Mouse (Mus musculus) mature B cell (primary cell): ENCODE measurements around the gene Pfkfb3.

Source experiments
- in situ Hi-C: fragments of 300-500 bp; cut with MboI; formaldehyde crosslinking; loops from 2 replicates; pipeline ENCODE4 v1.14.3; 2019

Pfkfb3 gene

DNA sequence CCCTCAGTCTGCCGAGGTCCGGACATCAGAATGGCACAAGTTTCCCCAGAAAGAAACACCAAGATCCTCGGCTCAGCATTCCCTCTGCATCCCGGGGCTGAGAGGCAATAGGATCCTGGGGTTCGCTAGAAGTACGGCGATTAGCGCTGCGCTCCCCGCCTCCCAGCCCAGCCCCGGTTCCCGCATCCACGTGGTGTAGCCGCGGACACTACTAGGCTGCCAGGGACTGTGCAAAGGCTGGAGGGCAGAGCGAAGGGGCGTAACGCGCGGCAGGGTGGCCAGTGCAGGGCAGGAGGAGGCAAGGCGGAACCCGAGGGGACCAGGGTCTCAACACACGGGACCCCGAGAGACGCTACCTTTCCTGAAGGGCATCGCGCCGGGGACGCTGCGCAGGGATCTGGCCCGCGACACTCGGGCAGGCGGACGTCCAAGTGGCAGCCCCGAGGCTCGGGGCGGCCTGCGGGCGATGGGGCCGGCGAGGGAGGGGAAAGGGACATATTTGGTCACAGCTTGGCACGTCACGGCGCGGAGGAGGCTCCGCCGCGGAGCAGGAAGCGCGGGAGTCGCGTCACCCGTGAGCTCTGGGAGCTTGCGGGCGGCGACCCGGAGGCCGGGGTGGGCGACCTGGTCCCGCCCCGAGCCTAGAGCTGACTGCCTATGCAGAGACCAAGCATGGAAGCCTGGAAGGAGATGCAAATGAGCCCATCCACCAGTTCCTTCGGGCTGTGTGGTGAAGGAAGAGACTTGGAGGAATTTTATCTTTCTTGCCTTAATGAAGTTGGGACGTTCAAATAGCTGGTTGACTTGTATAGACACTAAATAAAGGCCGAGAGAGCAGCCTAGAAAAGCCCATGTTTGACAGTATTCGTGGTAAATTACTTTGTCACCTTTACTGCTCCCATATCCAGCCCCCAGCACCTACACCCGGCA lies at the start of gene Pfkfb3:
Gene Pfkfb3 (minus strand): TSS at position 607 of the 930 bp plus-strand sequence.
- in situ Hi-C loops = no loop called here

DNA sequence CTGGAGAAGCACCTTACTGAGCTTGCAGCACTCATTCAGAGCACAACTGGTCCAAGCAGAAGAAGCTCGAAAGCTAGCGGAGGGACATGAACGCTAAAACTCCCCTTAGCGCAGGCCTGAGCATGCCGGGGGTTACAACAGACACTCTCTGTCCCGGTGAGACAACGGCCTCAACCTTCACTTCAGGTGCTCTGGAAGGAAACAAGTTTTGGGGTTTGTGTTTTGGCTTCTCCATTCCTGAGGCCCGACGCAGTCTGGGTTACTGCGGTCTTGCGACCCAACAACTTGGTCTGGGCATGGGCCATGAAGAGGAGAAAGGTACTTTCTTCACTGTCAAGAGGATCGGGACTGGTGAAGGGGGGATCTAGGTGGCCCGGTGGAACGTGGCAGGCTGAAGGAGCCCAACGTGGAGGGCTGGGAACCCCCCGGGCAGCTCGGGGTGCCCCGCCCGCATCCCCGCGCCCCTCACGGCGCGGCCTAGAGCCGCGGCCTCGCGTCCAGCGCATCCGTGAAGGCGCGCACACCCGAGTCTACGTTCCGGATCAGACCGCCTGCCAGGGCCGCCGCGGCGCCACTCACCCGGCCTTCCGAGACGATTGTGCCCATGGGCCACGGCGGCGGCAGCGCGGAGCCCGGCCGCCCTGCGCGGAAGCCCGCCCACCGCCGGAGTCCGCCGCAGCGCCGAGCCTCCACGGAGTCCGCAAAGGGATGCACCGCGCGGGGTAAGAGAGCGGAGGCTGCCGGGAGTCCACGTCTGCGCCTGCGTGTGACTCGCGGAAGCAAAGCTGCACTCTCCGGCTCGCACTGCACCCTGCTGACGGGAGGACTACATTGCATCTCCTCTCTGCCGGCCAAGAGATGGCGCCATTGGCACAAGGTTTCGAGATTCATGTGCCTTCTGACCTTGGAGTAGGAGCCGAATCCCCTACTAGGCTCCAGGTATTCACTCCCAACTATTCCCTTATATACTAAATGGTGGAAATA lies 48.9 kb upstream of the Pfkfb3 start:
- in situ Hi-C loops = no loop called here

DNA sequence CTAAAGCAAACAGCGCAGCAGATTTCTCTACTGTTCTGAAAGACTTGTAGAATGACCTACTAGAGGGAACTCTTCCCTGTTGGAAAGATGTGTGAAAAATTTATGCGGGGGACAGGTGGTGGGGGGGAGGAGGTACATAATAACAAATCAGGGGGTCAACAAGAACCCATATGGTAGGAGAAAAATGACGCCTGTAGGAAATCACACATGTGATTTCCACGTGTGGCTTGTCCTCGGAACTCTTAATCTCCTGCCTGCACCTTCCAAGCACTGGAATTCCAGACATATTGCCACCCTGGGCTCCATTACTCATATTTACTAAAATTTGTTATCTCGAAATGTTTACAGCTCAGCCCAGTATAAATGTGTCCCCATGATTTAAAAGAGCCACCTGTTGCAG lies 47.9 kb upstream of the Pfkfb3 start:
- in situ Hi-C loops = no loop called here

DNA sequence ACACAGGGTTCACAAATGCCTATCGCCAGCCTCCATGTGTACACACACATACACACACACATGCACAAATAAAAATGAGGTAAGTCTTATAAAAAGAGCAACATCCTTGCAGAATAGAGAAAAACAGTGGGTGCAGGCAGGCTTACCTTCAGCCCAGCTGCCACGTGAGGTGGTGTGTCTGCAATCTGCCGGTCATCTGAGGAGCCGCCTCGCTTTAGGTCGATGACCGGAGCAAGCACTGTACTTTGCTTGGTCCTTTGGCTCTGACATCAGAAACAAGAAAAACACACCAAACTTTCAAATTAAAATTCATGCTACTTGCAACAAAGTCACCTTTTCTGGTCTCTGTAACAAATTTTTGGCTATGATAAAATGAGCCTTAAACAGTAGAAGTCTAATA lies 44.0 kb upstream of the Pfkfb3 start:
- in situ Hi-C loops = no loop called here

DNA sequence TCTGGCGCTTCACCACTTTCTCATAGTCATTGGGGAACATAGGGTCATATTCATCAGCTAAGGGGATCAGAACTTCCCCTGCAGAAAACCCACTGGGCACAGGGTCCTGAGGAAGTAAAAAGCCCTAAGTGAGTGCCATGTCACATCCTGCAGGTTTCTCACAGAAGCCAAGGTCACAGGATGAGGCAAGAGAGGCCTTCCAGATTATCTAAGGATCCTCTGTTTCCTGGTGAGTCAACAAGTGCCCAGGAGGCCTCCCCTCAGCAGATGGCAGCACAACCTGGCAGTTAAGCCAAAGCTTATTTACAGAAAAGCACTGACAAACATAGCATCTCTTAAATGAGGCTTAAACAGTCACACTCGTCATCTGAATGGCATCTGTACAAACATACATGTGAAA lies 42.8 kb upstream of the Pfkfb3 start:
- in situ Hi-C loops = no loop called here

DNA sequence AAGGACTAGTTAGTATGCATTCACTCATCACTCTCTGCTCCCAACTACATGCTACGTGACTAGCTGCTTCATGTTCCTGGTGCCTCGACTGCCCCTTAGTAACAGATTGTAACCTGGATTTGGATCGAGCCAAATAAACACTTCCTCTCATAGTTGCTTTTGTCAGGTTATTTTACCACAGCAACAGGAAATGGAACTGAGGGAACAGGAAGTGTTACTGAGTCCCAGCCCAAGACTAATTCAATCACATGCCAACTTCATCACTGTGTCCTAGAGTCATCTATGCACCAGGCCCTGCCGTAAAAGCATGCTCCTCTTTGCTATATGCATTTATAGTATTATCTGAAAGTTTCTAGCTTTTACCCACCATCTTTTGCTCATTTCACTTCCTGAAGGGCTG lies 34.1 kb upstream of the Pfkfb3 start:
- in situ Hi-C loops = no loop called here

DNA sequence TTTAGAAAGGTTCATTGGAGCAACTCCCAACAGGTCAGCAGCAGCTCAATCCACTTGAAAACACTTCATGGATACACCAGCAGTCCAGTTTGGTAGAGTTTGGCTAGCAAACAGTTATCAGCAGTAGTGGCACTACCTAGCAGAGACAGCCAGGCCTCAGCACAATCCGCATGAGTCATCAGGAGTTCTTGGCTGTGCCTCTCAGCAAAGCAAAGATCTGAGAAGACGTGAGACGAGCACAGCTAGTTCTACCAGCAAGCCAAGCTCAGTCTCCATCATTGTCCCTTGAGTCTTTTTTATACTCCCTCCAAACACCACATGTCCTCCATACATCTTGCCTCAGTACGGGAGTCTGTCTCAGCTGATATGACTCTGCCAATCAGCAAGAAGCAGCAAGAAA lies 25.5 kb upstream of the Pfkfb3 start:
- in situ Hi-C loops = no loop called here

DNA sequence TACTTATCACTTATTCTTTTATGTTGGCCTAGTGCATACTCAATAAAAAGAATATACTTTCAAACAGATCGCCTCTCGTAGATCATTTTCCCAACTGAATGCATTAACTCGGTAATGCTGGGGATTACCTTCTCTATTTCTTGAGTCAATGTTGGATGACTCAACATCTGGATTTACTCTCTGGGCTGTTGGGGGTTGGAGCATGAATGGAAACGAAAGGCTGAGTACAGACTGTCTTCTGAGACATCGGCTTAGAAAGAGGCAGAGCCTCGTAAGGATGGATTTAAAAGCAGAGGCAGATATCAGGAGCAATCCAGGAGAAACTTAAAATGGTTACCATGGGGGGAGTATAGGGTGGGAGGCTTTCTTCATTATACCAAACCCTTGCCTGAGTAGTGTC lies 24.3 kb upstream of the Pfkfb3 start:
- in situ Hi-C loops = no loop called here

DNA sequence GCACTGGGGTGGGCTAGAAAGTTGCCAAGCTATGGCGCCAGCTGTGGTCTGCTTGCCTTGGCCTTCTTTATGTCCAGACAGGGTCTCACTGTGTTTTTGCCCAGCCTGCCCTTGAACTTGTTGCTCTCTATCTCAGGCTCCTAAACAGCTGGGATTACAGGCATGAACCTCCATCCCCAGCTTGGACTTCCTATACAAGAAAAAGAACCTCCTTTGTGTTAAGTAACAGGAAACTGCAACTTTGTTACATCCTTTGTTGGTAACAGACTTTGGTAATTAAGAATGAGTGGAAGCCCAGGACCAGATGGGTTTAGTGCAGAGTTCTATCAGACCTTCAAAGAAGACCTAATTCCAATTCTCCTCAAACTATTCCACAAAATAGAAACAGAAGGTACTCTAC lies 19.8 kb upstream of the Pfkfb3 start:
- in situ Hi-C loops = no loop called here

DNA sequence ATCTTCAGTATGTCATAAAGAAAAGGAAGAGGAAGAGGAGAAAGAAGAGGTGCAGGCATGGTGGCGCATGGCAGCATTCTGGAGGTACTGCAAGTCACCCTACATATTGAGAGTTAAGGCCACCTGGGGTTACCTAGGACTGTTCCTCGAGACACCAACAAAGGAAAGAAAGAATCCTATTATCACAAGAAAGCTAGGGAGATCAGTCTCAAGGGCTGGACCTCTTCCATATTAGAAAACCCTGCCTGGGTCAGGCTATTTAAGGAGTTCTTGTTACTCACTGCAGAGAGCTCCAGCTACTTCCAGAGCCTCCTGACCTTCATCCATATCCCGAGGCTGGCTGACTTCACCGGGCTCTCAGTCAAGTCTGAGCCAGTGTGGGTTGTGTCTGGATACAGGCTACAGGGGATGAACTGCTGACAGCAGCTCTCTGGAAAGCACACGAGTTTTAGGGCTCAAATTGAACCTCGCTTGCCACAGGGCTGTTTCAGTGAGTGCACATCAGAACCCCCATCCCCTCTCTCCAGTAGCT lies 17.2 kb upstream of the Pfkfb3 start:
- in situ Hi-C loops = no loop called here

DNA sequence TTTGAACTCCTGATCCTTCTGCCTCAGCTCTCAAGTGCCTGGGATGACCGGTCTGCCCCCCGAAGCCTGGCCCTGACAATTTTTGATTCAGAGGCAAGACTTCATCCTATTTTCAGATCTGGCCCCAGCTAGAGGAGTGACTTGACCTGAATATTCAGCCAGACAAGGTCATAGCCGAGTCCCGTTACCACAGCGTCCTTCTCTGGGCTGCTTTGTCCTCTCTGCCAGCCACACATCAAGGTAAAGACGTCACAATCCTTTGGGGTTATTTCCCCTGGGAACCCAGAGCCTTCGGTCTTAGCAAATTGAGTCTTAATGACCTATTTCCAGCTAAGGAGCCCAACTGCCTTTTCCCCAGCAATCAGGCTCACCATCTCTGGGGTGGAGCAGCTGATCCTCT lies 14.6 kb upstream of the Pfkfb3 start:
- in situ Hi-C loops = loop anchor here (10.0 kb wide), 1 partner anchor 234 kb away; no protein-coding TSS in a partner anchor

DNA sequence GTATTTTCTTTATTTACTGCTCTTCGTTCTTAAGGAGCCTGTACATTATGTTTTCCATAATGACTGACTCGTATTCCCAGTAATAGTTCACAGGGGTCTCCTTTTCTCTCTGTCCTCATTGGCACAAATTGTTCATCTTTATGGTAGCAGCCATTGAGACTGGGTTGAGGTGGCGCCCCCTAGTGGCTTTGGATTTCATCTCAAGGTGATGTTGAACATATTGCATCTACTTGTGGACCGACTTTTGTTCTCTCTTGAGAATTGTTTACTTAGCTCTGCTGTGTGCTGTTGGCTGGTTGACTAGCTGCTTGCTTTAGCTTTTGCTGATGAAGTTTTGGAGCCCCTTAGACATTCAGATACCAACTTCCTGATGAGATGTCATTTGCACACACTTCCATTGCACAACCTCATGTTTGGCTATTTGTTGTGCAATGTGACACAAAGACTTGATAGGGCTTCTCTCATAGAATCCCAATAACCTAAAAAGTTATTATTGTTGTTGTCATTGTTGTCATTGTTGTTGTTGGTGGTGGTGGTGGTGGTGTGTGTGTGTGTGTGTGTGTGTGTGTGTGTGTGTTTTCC lies 14.0 kb upstream of the Pfkfb3 start:
- in situ Hi-C loops = loop anchor here (10.0 kb wide), 1 partner anchor 233 kb away; no protein-coding TSS in a partner anchor

DNA sequence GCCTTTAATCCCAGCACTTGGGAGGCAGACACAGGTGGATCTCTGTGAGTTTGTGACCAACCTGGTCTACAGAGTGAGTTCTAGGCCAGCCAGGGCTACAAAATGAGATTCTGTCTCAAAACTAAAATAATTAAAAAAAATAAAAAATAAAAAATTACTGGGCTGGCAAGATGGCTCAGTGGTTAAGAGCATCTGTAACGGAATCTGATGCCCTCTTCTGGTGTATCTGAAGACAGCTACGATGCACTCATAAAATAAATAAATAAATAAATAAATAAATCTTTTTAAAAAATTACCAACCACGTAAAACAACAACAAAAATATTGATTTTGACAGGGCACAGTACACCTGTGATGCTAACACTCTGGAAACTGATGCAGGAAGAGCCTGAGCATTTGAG lies 13.0 kb upstream of the Pfkfb3 start:
- in situ Hi-C loops = loop anchor here (10.0 kb wide), 1 partner anchor 232 kb away; no protein-coding TSS in a partner anchor

DNA sequence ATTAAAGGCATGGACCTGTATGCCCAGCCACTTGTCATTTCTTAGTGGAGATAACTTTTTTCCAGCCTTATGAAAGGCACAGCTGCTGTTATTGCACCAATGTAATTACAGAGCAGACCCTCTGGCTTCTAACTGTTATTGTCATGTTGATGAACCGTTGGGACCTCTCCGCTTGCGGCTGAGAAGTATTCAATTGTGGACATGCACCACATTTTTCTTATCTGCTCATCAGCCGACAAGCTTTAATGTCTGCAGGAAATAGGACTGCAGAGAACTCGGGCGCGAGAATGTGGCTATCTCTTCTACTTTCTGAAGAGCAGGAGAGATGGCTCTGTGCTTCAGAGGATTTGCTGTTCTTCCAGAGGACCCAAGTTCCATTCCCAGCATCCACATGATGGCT lies 12.4 kb upstream of the Pfkfb3 start:
- in situ Hi-C loops = loop anchor here (10.0 kb wide), 1 partner anchor 231 kb away; no protein-coding TSS in a partner anchor

DNA sequence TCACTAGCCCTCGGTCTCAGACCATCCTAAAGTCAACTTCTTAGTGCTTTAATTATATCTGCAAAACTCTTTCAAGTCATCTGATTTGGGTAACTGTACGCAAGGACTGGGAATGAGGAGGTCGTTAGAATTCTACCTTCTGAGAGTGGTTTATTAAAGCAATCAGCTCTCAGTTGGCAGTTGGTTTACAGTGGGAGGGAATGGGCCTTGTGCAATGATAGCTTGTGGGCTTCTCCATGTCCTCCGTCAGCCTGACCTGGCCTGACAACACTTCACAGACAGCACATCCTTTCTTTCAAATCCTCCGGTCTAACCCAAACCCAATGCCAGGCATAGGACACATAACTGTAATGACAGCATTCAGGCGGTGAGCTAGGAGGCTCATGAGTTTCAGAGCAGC lies 10.9 kb upstream of the Pfkfb3 start:
- in situ Hi-C loops = loop anchor here (10.0 kb wide), 1 partner anchor 230 kb away; no protein-coding TSS in a partner anchor

DNA sequence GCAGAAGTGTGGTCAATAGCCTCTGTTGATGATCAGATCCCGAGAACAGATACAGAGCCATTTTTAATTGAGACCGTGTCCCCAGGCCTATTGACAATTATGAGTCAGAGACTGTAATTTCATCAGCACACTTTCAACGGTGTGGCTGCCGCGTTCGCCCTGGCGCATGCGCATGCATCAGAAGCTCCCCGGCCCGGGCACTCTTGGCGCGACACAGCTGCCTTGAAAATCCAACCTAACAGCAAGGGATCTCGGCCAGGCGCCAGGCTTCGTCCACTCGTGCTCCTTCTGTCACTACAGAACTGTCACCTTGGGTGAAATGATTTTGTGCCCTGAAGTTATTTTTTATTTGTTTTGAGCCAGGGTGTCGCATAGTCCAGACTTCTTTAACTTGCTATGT lies 9.4 kb upstream of the Pfkfb3 start:
- in situ Hi-C loops = loop anchor here (10.0 kb wide), 1 partner anchor 228 kb away; no protein-coding TSS in a partner anchor

DNA sequence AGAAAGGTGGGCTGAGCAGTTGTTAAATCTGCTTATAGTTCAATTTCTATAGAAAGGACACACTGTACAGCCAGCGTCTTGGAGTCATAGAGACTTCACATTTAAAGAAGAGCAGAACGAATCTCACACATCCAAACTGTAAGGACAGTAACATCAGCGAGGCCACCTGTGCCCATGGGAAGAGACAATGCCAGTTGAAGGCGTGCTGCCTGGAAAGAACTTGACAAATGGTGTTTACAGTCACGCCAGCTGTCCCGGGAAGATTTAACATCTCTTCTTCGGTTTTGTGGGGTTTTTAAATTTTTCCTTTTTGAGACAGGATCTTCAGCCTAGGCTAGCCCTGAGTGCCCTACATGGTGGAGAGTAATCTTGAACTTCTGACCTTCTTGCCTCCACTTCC lies 4.8 kb upstream of the Pfkfb3 start:
- in situ Hi-C loops = no loop called here

DNA sequence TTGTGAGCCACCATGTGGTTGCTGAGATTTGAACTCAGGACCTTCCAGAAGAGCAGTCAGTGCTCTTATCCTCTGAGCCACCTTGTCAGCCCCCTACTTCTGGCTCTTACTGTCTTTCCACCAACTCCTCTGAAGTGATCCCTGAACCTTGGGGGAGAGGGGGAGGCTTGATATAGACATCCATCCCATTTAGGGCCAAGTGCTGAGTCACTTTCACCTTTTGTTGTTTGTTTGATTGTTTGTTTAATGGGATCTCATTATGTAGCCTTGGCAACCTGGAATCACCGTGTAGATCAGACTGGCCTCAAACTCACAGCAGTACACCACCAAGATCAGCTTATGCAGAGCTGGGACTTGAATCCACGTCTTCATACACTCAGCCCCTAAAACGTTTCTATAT lies 3.4 kb upstream of the Pfkfb3 start:
- in situ Hi-C loops = no loop called here

DNA sequence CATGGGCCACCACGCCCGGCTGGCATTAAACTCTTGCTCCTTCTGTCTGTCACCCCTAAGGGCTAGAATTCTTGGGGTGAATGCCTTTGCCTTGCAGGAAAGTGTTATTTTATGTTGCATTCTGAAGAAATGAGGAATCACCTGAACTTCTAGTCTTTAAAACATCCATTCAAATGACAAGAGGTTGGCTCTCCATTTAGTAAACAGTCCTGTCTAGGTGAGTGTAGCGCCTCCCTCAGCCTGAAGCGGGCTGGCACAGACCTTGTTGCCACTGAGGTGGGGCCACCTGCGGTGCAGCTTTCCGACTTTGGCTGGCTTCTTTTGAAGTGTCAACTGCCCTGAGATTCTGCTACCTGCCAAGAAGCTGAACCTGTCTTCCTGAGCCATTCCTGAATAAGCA lies 1.4 kb upstream of the Pfkfb3 start:
- in situ Hi-C loops = no loop called here

DNA sequence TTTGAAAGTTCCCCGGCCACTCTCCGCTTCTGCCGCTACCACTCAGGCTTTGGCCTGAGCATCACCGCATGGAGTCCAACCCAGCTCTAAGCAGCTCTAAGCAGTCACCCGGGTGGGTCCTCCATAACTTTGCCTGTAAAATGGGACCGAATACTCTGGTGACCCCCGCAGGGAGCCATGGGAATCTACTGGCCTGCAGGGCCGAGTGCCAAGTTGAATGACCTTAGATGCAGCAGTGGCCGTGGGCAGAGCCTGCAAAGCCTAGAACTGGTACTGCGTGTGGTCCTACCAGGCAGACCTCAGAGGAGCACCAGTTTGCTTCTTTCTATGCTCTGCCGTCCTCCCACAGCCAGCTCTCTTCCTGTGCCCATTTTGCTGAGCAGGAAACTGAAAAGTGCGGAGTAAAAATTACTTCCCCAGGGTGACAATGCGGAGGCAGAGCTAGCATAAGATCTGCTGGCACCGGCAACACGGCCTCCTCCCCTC lies 868 bp downstream of the Pfkfb3 start:
- in situ Hi-C loops = no loop called here

DNA sequence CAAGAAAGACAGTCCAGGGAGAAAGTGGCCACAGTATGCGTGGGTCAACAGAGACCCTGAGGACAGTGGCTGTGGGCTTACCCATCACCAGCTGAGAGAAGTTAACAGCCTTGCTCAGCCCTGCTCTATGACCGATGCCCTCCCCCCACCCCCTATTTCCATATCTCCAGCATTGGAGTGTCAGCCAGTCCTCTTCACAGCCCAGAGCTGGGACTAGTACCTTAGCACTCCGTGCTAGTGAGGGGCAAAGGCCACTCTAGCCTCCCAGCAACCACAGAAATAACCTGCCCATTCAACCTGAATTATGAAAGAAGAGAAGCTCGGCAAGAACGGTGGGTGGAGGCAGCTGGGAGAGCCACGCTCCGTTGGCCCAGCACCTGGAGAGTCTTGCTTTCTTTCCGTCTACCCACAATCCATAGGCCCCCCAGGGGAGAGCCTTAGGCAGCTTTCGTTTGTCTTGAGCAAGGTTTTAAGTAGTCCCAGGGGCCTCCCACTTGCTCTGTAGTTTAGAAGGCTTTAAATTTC lies 1.5 kb downstream of the Pfkfb3 start:
- in situ Hi-C loops = no loop called here
